Mouse (Mus musculus) adrenal gland, postnatal 25 days (tissue): ENCODE measurements around the gene Abcc9. TPM values are rescaled to one million over a fixed set of nuclear protein-coding genes. Genes with fewer than 3 reads are reported as not detected.
"Not testable (repeated sequence)": the region's sequence is repeated elsewhere in the genome, so short reads cannot be mapped to it uniquely, and the experiment has no call there.

Experiments used
- DNase-seq: peaks from one replicate; pipeline ENCODE4 v3.0.0; 2021; ENCODE audit warnings: mixed read lengths
- total RNA-seq: library from RNA; stranded (reverse); gene quantifications from 2 replicates; pipeline ENCODE4 v1.2.3, GENCODE M21; 2021

Gene Abcc9
- total RNA-seq, 1 experiment from 2014 or later: 19.9 TPM

- DNase-seq: peak; percentile 44
Observed at GRCm38 (mm10) chr6:142703441-142703930, 1.4 kb upstream of the Abcc9 start.

GRCm38 (mm10) chr6:142701161-142701560 is 954 bp downstream of the Abcc9 start:
- DNase-seq: no peak

- no peak for DNase-seq
Observed at GRCm38 (mm10) chr6:142700753-142701152, 1.4 kb downstream of the Abcc9 start.

- no peak for DNase-seq
Observed at GRCm38 (mm10) chr6:142692085-142692484, 10.0 kb downstream of the Abcc9 start.

- DNase-seq: no peak
Observed at GRCm38 (mm10) chr6:142689673-142690072, 12.4 kb downstream of the Abcc9 start.

- no peak for DNase-seq
Observed at GRCm38 (mm10) chr6:142682985-142683691, 19.0 kb downstream of the Abcc9 start.

- DNase-seq: no peak
Observed at GRCm38 (mm10) chr6:142670021-142670420, 32.1 kb downstream of the Abcc9 start.

- DNase-seq: no peak
Observed at GRCm38 (mm10) chr6:142669343-142669742, 32.8 kb downstream of the Abcc9 start.

- no peak for DNase-seq
Observed at GRCm38 (mm10) chr6:142668831-142669230, 33.3 kb downstream of the Abcc9 start.

GRCm38 (mm10) chr6:142668419-142668766 is 33.7 kb downstream of the Abcc9 start:
- no peak for DNase-seq

GRCm38 (mm10) chr6:142667701-142668418 is 34.3 kb downstream of the Abcc9 start:
- peak; percentile 4 for DNase-seq

- DNase-seq: not testable (repeated sequence)
Observed at GRCm38 (mm10) chr6:142662056-142662455, 40.1 kb downstream of the Abcc9 start.

GRCm38 (mm10) chr6:142659038-142659437 is 43.1 kb downstream of the Abcc9 start:
- DNase-seq: peak; percentile 14

- no peak for DNase-seq
Observed at GRCm38 (mm10) chr6:142654561-142654960, 47.6 kb downstream of the Abcc9 start.

GRCm38 (mm10) chr6:142652175-142652574 is 49.9 kb downstream of the Abcc9 start:
- no peak for DNase-seq

- no peak for DNase-seq
Observed at GRCm38 (mm10) chr6:142649331-142649730, 52.8 kb downstream of the Abcc9 start.

- no peak for DNase-seq
Observed at GRCm38 (mm10) chr6:142645474-142645873, 56.6 kb downstream of the Abcc9 start.

GRCm38 (mm10) chr6:142639301-142639700 is 62.8 kb downstream of the Abcc9 start:
- DNase-seq: no peak

- DNase-seq: no peak
Observed at GRCm38 (mm10) chr6:142635654-142636053, 66.5 kb downstream of the Abcc9 start.

- DNase-seq: no peak
Observed at GRCm38 (mm10) chr6:142635185-142635583, 66.9 kb downstream of the Abcc9 start.

GRCm38 (mm10) chr6:142634530-142635184 is 67.5 kb downstream of the Abcc9 start:
- no peak for DNase-seq

GRCm38 (mm10) chr6:142623351-142623750 is 78.8 kb downstream of the Abcc9 start:
- DNase-seq: no peak

- no peak for DNase-seq
Observed at GRCm38 (mm10) chr6:142616659-142617058, 85.5 kb downstream of the Abcc9 start.
